Mouse (Mus musculus) CH12.LX (cell line): ENCODE measurements around the gene Camk2b. TPM values are rescaled to one million over a fixed set of nuclear protein-coding genes. Genes with fewer than 3 reads are reported as not detected.

Experiments
- DNase-seq: peaks from one replicate; pipeline ENCODE4 v3.0.0-alpha.2; 2013; ENCODE audit errors: extremely low read depth
- H3K27ac ChIP-seq: 2 replicates; pipeline ENCODE4 v1.5.1; 2012; ENCODE audit warnings: low read depth, mild to moderate bottlenecking, control low read depth, moderate library complexity; ENCODE audit not compliant: insufficient read depth
- H3K27me3 ChIP-seq: replicated peaks from 2 replicates; pipeline ENCODE3; 2012; ENCODE audit warnings: inconsistent platforms
- H3K36me3 ChIP-seq, 2 experiments: replicated peaks in 1 of 2; 2 replicates each; pipeline versions ENCODE3 to v1.6.1; 2012; ENCODE audit warnings: inconsistent platforms in 1 of 2, low read length in 1 of 2, mild to moderate bottlenecking in 1 of 2, mixed read lengths in 1 of 2, moderate library complexity in 1 of 2; ENCODE audit not compliant: control insufficient read depth in 1 of 2, insufficient read depth in 1 of 2
- H3K4me1 ChIP-seq, 2 experiments: 2 replicates each; pipeline ENCODE4 v1.6.1; 2012; ENCODE audit warnings: inconsistent platforms in 1 of 2, moderate library complexity in 1 of 2; ENCODE audit not compliant: insufficient read depth in 2 of 2, control insufficient read depth in 1 of 2
- H3K4me2 ChIP-seq: 2 replicates; pipeline ENCODE4 v1.6.1; 2012; ENCODE audit warnings: low read depth, mild to moderate bottlenecking, control low read depth; ENCODE audit not compliant: poor library complexity, insufficient read depth, severe bottlenecking
- H3K4me3 ChIP-seq, 3 experiments: fragments of 150-350 bp in 1 of 3; sonication (generic) in 1 of 3; replicated peaks in 1 of 3; 2 replicates each; pipeline versions ENCODE3 to v1.5.1; 2011 to 2012; ENCODE audit warnings: low read depth in 2 of 3, low read length in 2 of 3, mild to moderate bottlenecking in 2 of 3, moderate library complexity in 2 of 3, control low read depth in 1 of 3, improper control_type of control experiment in 1 of 3, inconsistent platforms in 1 of 3, mixed read lengths in 1 of 3; ENCODE audit not compliant: poor library complexity in 1 of 3
- H3K79me2 ChIP-seq: replicated peaks from 2 replicates; pipeline ENCODE4 v1.6.1; 2012; ENCODE audit warnings: mild to moderate bottlenecking, moderate library complexity; ENCODE audit not compliant: control insufficient read depth, poor library complexity, insufficient read depth, severe bottlenecking; ENCODE audit errors: extremely low read depth
- H3K9ac ChIP-seq: 2 replicates; pipeline ENCODE4 v1.6.1; 2012; ENCODE audit warnings: low read depth, mild to moderate bottlenecking, control low read depth, moderate library complexity; ENCODE audit not compliant: insufficient read depth
- H3K9me3 ChIP-seq: replicated peaks from 2 replicates; pipeline ENCODE3; 2012; ENCODE audit warnings: low read length, inconsistent platforms, mixed read lengths
- BHLHE40 ChIP-seq: IDR thresholded peaks from 2 replicates; pipeline ENCODE4 v1.6.1; 2011; ENCODE audit warnings: mild to moderate bottlenecking, low read depth, low read length, improper control_type of control experiment
- CHD2 ChIP-seq: IDR thresholded peaks from 2 replicates; pipeline ENCODE4 v1.6.1; 2011; ENCODE audit warnings: low read length, improper control_type of control experiment
- CTCF ChIP-seq, 2 experiments: IDR thresholded peaks in 1 of 2; conservative IDR thresholded peaks in 1 of 2; 2 replicates each; pipeline ENCODE4 v1.5.1; 2011 to 2012; ENCODE audit warnings: low read depth in 2 of 2, low read length in 2 of 2, improper control_type of control experiment in 1 of 2, inconsistent platforms in 1 of 2, mild to moderate bottlenecking in 1 of 2, moderate library complexity in 1 of 2
- E2F4 ChIP-seq: IDR thresholded peaks from 2 replicates; pipeline ENCODE4 v1.6.1; 2011; ENCODE audit warnings: low read depth, low read length, improper control_type of control experiment; ENCODE audit not compliant: insufficient replicate concordance
- EP300 ChIP-seq: IDR thresholded peaks from 2 replicates; pipeline ENCODE4 v1.6.1; 2011; ENCODE audit warnings: low read length, improper control_type of control experiment
- JUND ChIP-seq: conservative IDR thresholded peaks from 2 replicates; pipeline ENCODE4 v1.6.1; 2011; ENCODE audit warnings: low read depth, low read length, improper control_type of control experiment
- KAT2A ChIP-seq: IDR thresholded peaks from 2 replicates; pipeline ENCODE4 v1.6.1; 2012; ENCODE audit warnings: low read length, improper control_type of control experiment, inconsistent platforms; ENCODE audit not compliant: insufficient replicate concordance
- MAFK ChIP-seq: IDR thresholded peaks from 2 replicates; pipeline ENCODE4 v1.6.1; 2011; ENCODE audit warnings: low read length, improper control_type of control experiment; ENCODE audit not compliant: insufficient replicate concordance
- MAX ChIP-seq: IDR thresholded peaks from 2 replicates; pipeline ENCODE4 v1.6.1; 2011; ENCODE audit warnings: low read length, improper control_type of control experiment
- MAZ ChIP-seq: IDR thresholded peaks from 2 replicates; pipeline ENCODE4 v1.6.1; 2012; ENCODE audit warnings: low read depth, mild to moderate bottlenecking, inconsistent platforms, low read length, improper control_type of control experiment, moderate library complexity
- MEF2A ChIP-seq: IDR thresholded peaks from 2 replicates; pipeline ENCODE4 v1.6.1; 2014; ENCODE audit warnings: low read depth, mild to moderate bottlenecking, inconsistent platforms, low read length, improper control_type of control experiment, borderline replicate concordance
- MXI1 ChIP-seq: IDR thresholded peaks from 2 replicates; pipeline ENCODE4 v1.6.1; 2011; ENCODE audit warnings: mild to moderate bottlenecking, low read depth, low read length, improper control_type of control experiment
- MYC ChIP-seq: IDR thresholded peaks from 2 replicates; pipeline ENCODE4 v1.6.1; 2011; ENCODE audit warnings: low read depth, mild to moderate bottlenecking, improper control_type of control experiment, low read length
- NELFE ChIP-seq: IDR thresholded peaks from 2 replicates; pipeline ENCODE4 v1.6.1; 2011; ENCODE audit warnings: low read depth, low read length, improper control_type of control experiment
- PAX5 ChIP-seq: IDR thresholded peaks from 2 replicates; pipeline ENCODE4 v1.6.1; 2012; ENCODE audit warnings: low read length, inconsistent platforms, mixed read lengths
- POLR2A ChIP-seq: IDR thresholded peaks from 2 replicates; pipeline ENCODE4 v1.6.1; 2011; ENCODE audit warnings: low read depth, mild to moderate bottlenecking, improper control_type of control experiment, low read length
- POLR2AphosphoS2 ChIP-seq: IDR thresholded peaks from 2 replicates; pipeline ENCODE4 v1.6.1; 2011; ENCODE audit warnings: low read depth, low read length, improper control_type of control experiment
- RAD21 ChIP-seq: IDR thresholded peaks from 2 replicates; pipeline ENCODE4 v1.6.1; 2011; ENCODE audit warnings: low read depth, mild to moderate bottlenecking, low read length, improper control_type of control experiment, moderate library complexity
- RCOR1 ChIP-seq: conservative IDR thresholded peaks from 2 replicates; pipeline ENCODE4 v1.6.1; 2012; ENCODE audit warnings: low read depth, mild to moderate bottlenecking, inconsistent platforms, low read length, improper control_type of control experiment
- SMC3 ChIP-seq: IDR thresholded peaks from 2 replicates; pipeline ENCODE4 v1.6.1; 2011; ENCODE audit warnings: low read depth, low read length, improper control_type of control experiment
- TBP ChIP-seq: conservative IDR thresholded peaks from 2 replicates; pipeline ENCODE4 v1.6.1; 2011; ENCODE audit warnings: low read depth, low read length, improper control_type of control experiment
- ZKSCAN1 ChIP-seq: IDR thresholded peaks from 2 replicates; pipeline ENCODE4 v1.6.1; 2012; ENCODE audit warnings: low read depth, inconsistent platforms, low read length, improper control_type of control experiment, borderline replicate concordance
- ZMIZ1 ChIP-seq: IDR thresholded peaks from 2 replicates; pipeline ENCODE4 v1.6.1; 2012; ENCODE audit warnings: low read depth, mild to moderate bottlenecking, inconsistent platforms, low read length, improper control_type of control experiment
- ZNF384 ChIP-seq: IDR thresholded peaks from 2 replicates; pipeline ENCODE4 v1.6.1; 2012; ENCODE audit warnings: low read depth, low read length, improper control_type of control experiment, inconsistent platforms
- dilution Hi-C: fragments of 300-500 bp; cut with MboI; formaldehyde crosslinking; loops from 2 replicates; pipeline ENCODE4 v1.14.3; 2020; ENCODE audit warnings: low sequenced_read_pairs; ENCODE audit not compliant: extremely low pct_unique_long_range_greater_than_20kb, extremely low pct_ligation_motif_present
- in situ Hi-C: fragments of 300-500 bp; cut with MboI; formaldehyde crosslinking; loops from 3 replicates; pipeline ENCODE4 v1.14.3; 2019; ENCODE audit warnings: low sequenced_read_pairs, low pct_ligation_motif_present, low pct_unique_long_range_greater_than_20kb, mixed read lengths
- polyA plus RNA-seq: library from polyadenylated mRNA; unstranded; fragments of >175 nt; gene quantifications from 2 replicates; pipeline ENCODE4 v1.2.1, GENCODE M21; 2012; ENCODE audit warnings: low read depth; ENCODE audit not compliant: insufficient read length
- total RNA-seq, 2 experiments: library from RNA; depleted of rRNA; stranded (reverse); fragments of 300-350 nt in 1 of 2; fragments of >200 nt in 1 of 2; gene quantifications; 2 replicates each; pipeline ENCODE4 v1.2.3; 2012 to 2014

Gene Camk2b
- total and polyA plus RNA-seq, 3 experiments = 0.08 to 0.26 (median 0.11) TPM

- Histone ChIP-seq H3K4me1 (peaks cover 34 to 44% of the 10 kb centered on the region in 2 experiments), H3K27me3 (no peaks in the 10 kb centered on the region), H3K27ac (no peak overlapping the region), H3K9me3 (no peaks in the 10 kb centered on the region), H3K79me2 (no peaks in the 10 kb centered on the region), H3K4me2 (no peak overlapping the region), H3K36me3 (peaks cover 0 to 2% of the 10 kb centered on the region in 2 experiments), H3K9ac (no peak overlapping the region), H3K4me3 (no peak overlapping the region)
- DNase-seq = no peak
- dilution Hi-C loops (no loop called here), in situ Hi-C loops (no loop called here)
- no peak for TF ChIP-seq MAFK
- no peak for TF ChIP-seq RCOR1
- TF ChIP-seq MXI1 = no peak
- no peak for TF ChIP-seq MEF2A
- TF ChIP-seq ZMIZ1 = no peak
- no peak for TF ChIP-seq TBP
- TF ChIP-seq MAZ = no peak
- no peak for TF ChIP-seq E2F4
- TF ChIP-seq BHLHE40 = no peak
- TF ChIP-seq POLR2A = no peak
- peak in 1 of 2 experiments; percentile 48; a peak in 2 of 4 replicates for TF ChIP-seq CTCF (conservative IDR thresholded peaks at IDR 0.05 in 1 of 2, IDR thresholded peaks at IDR 0.05 in 1 of 2; ENCODE audit: low read depth in 2 of 2, low read length in 2 of 2)
- no peak for TF ChIP-seq ZNF384
- no peak for TF ChIP-seq CHD2
- no peak for TF ChIP-seq EP300
- peak; percentile 9; the same call in 1 of the 2 replicates for TF ChIP-seq SMC3
- no peak for TF ChIP-seq NELFE
- TF ChIP-seq POLR2AphosphoS2 = no peak
- TF ChIP-seq MAX = no peak
- TF ChIP-seq MYC = no peak
- no peak for TF ChIP-seq KAT2A
- peak; percentile 23 for TF ChIP-seq RAD21
- TF ChIP-seq JUND = no peak
- TF ChIP-seq PAX5 = no peak
- no peak for TF ChIP-seq ZKSCAN1
Measured at GRCm38 (mm10) chr11:6003046-6003639, 63.0 kb downstream of the Camk2b start.
